Mouse (Mus musculus) myocyte (in vitro differentiated cells): ENCODE data around the gene Actn1. TPM values are rescaled to one million over a fixed set of nuclear protein-coding genes. Genes with fewer than 3 reads are reported as not detected.

ENCODE experiments used
- H3K27me3 ChIP-seq: one replicate; pipeline ENCODE4 v1.6.1; 2011; ENCODE audit not compliant: control insufficient read depth, insufficient read depth, insufficient read length
- H3K36me3 ChIP-seq: one replicate; pipeline ENCODE4 v1.6.1; 2011; ENCODE audit not compliant: control insufficient read depth, insufficient read depth
- H3K4me2 ChIP-seq: one replicate; pipeline ENCODE4 v1.6.1; 2011; ENCODE audit warnings: low read depth, control low read depth
- H3K4me3 ChIP-seq: one replicate; pipeline ENCODE4 v1.5.1; 2011; ENCODE audit warnings: mild to moderate bottlenecking, control low read depth, moderate library complexity
- H3K79me2 ChIP-seq: one replicate; pipeline ENCODE4 v1.6.1; 2011; ENCODE audit not compliant: control insufficient read depth, insufficient read depth
- H3ac ChIP-seq: one replicate; pipeline ENCODE4 v1.6.1; 2011; ENCODE audit not compliant: control insufficient read depth, insufficient read length
- CEBPB ChIP-seq: IDR thresholded peaks from 2 replicates; pipeline ENCODE4 v1.6.1; 2011; ENCODE audit warnings: mild to moderate bottlenecking, moderate library complexity; ENCODE audit not compliant: poor library complexity, insufficient read depth, severe bottlenecking
- E2F4 ChIP-seq: IDR thresholded peaks from one replicate; pipeline ENCODE4 v1.6.1; 2011; ENCODE audit warnings: mild to moderate bottlenecking, control low read depth, moderate library complexity; ENCODE audit not compliant: insufficient read depth
- MAX ChIP-seq: IDR thresholded peaks from one replicate; pipeline ENCODE4 v1.6.1; 2011; ENCODE audit warnings: low read depth, mild to moderate bottlenecking, control low read depth
- MYOD1 ChIP-seq, 3 experiments: IDR thresholded peaks; one replicate each; pipeline ENCODE4 v1.6.1; 2011; ENCODE audit warnings: control low read depth in 2 of 3, low read depth in 2 of 3, mild to moderate bottlenecking in 2 of 3, moderate library complexity in 1 of 3; ENCODE audit not compliant: insufficient read length in 2 of 3, control insufficient read depth in 1 of 3
- MYOG ChIP-seq, 3 experiments: IDR thresholded peaks; one replicate each; pipeline ENCODE4 v1.6.1; 2011; ENCODE audit warnings: control low read depth in 2 of 3, low read depth in 2 of 3, mild to moderate bottlenecking in 2 of 3; ENCODE audit not compliant: insufficient read length in 2 of 3, control insufficient read depth in 1 of 3, insufficient read depth in 1 of 3
- POLR2A ChIP-seq: IDR thresholded peaks from one replicate; pipeline ENCODE4 v1.6.1; 2011; ENCODE audit warnings: low read depth, mild to moderate bottlenecking, control low read depth, moderate library complexity; ENCODE audit not compliant: insufficient read length
- POLR2AphosphoS2 ChIP-seq: IDR thresholded peaks from one replicate; pipeline ENCODE4 v1.6.1; 2011; ENCODE audit warnings: low read depth, control low read depth; ENCODE audit not compliant: insufficient read length
- REST ChIP-seq: IDR thresholded peaks from one replicate; pipeline ENCODE4 v1.6.1; 2011; ENCODE audit warnings: mild to moderate bottlenecking, control low read depth, moderate library complexity; ENCODE audit not compliant: insufficient read depth, insufficient read length
- SRF ChIP-seq: IDR thresholded peaks from one replicate; pipeline ENCODE4 v1.6.1; 2011; ENCODE audit warnings: low read depth; ENCODE audit not compliant: control insufficient read depth, insufficient read length
- TCF12 ChIP-seq: IDR thresholded peaks from one replicate; pipeline ENCODE4 v1.6.1; 2011; ENCODE audit warnings: mild to moderate bottlenecking, control low read depth; ENCODE audit not compliant: poor library complexity, insufficient read depth, severe bottlenecking
- TCF3 ChIP-seq: IDR thresholded peaks from one replicate; pipeline ENCODE4 v1.6.1; 2011; ENCODE audit warnings: low read depth, control low read depth; ENCODE audit not compliant: insufficient read length
- USF1 ChIP-seq: IDR thresholded peaks from one replicate; pipeline ENCODE4 v1.6.1; 2011; ENCODE audit warnings: low read depth, mild to moderate bottlenecking, control low read depth, moderate library complexity
- polyA plus RNA-seq: library from polyadenylated mRNA; unstranded; fragments of >200 nt; fragmentation: generic; extraction: Trizol; gene quantifications from one replicate; pipeline ENCODE4 v1.2.1, GENCODE M21; 2012; ENCODE audit warnings: missing spikeins

The Actn1 gene
- polyA plus RNA-seq, 1 experiment = 166 TPM

- no peaks in the 10 kb centered on the region for H3K79me2 ChIP-seq
- TF ChIP-seq MAX (no peak), CEBPB (no peak), MYOD1 (IDR thresholded peaks at IDR 0.05; ENCODE audit: control insufficient read depth in 1 of 3, insufficient read length in 2 of 3, low read depth in 2 of 3) (no peak)
- no peak overlapping the region for H3K4me2 ChIP-seq
- no peak overlapping the region for H3ac ChIP-seq
- no peak overlapping the region for H3K4me3 ChIP-seq
- H3K36me3 ChIP-seq = peaks cover 43% of the 10 kb centered on the region
- no peaks in the 10 kb centered on the region for H3K27me3 ChIP-seq
These were observed 92.8 kb downstream of the Actn1 start for GRCm38 (mm10) chr12:80167321-80167720.

GRCm38 (mm10) chr12:80166651-80167050 is 93.5 kb downstream of the Actn1 start:
- TF ChIP-seq MYOD1 (IDR thresholded peaks at IDR 0.05; ENCODE audit: control insufficient read depth in 1 of 3, insufficient read length in 2 of 3, low read depth in 2 of 3) = no peak
- no peak for TF ChIP-seq REST
- TF ChIP-seq E2F4 = no peak
- TF ChIP-seq TCF12 = no peak
- TF ChIP-seq SRF = no peak
- peaks cover 43% of the 10 kb centered on the region for H3K36me3 ChIP-seq
- no peak overlapping the region for H3K4me3 ChIP-seq
- no peaks in the 10 kb centered on the region for H3K27me3 ChIP-seq
- no peak overlapping the region for H3ac ChIP-seq
- no peaks in the 10 kb centered on the region for H3K79me2 ChIP-seq
- H3K4me2 ChIP-seq = no peak overlapping the region

- no peaks in the 10 kb centered on the region for H3K79me2 ChIP-seq
- no peaks in the 10 kb centered on the region for H3K27me3 ChIP-seq
- no peak overlapping the region for H3K4me3 ChIP-seq
- H3ac ChIP-seq = no peak overlapping the region
- H3K36me3 ChIP-seq = peaks cover 37% of the 10 kb centered on the region
- TF ChIP-seq MAX = no peak
- TF ChIP-seq POLR2A = peak; percentile 22
- H3K4me2 ChIP-seq = no peak overlapping the region
These were observed 95.6 kb downstream of the Actn1 start for GRCm38 (mm10) chr12:80164526-80164925.

GRCm38 (mm10) chr12:80162448-80162847 is 97.7 kb downstream of the Actn1 start:
- H3ac ChIP-seq = no peak overlapping the region
- no peak overlapping the region for H3K4me3 ChIP-seq

GRCm38 (mm10) chr12:80157675-80158074 is 102.5 kb downstream of the Actn1 start:
- TF ChIP-seq MAX (no peak), SRF (no peak), MYOG (IDR thresholded peaks at IDR 0.05; ENCODE audit: control insufficient read depth in 1 of 3, insufficient read depth in 1 of 3, insufficient read length in 2 of 3, low read depth in 2 of 3) (no peak), MYOD1 (IDR thresholded peaks at IDR 0.05; ENCODE audit: control insufficient read depth in 1 of 3, insufficient read length in 2 of 3, low read depth in 2 of 3) (no peak), CEBPB (no peak), REST (no peak), USF1 (no peak), POLR2A (no peak), POLR2AphosphoS2 (no peak), E2F4 (no peak)
- H3K4me2 ChIP-seq = peak overlapping the region; percentile 54
- no peaks in the 10 kb centered on the region for H3K36me3 ChIP-seq
- H3ac ChIP-seq = no peak overlapping the region
- H3K4me3 ChIP-seq = no peak overlapping the region
- no peaks in the 10 kb centered on the region for H3K79me2 ChIP-seq
- H3K27me3 ChIP-seq = no peaks in the 10 kb centered on the region

More at GRCm38 (mm10) chr12:80162448-80162847, 97.7 kb downstream of the Actn1 start:
- Histone ChIP-seq H3K4me2 (no peak overlapping the region), H3K36me3 (peaks cover 22% of the 10 kb centered on the region), H3K79me2 (no peaks in the 10 kb centered on the region), H3K27me3 (no peaks in the 10 kb centered on the region)
- TF ChIP-seq CEBPB (no peak), SRF (no peak), MYOD1 (IDR thresholded peaks at IDR 0.05; ENCODE audit: control insufficient read depth in 1 of 3, insufficient read length in 2 of 3, low read depth in 2 of 3) (no peak), POLR2A (no peak), MAX (no peak), TCF3 (no peak), POLR2AphosphoS2 (no peak), USF1 (no peak), TCF12 (no peak)

- Histone ChIP-seq H3ac (no peak overlapping the region), H3K36me3 (no peaks in the 10 kb centered on the region), H3K4me3 (no peak overlapping the region), H3K4me2 (peak overlapping the region; percentile 55), H3K79me2 (no peaks in the 10 kb centered on the region), H3K27me3 (no peaks in the 10 kb centered on the region)
- no peak for TF ChIP-seq MYOD1 (IDR thresholded peaks at IDR 0.05; ENCODE audit: control insufficient read depth in 1 of 3, insufficient read length in 2 of 3, low read depth in 2 of 3)
- no peak for TF ChIP-seq TCF3
- no peak for TF ChIP-seq REST
- no peak for TF ChIP-seq POLR2A
- TF ChIP-seq TCF12 = no peak
- no peak for TF ChIP-seq SRF
- no peak for TF ChIP-seq E2F4
- TF ChIP-seq MAX = no peak
These were observed 106.4 kb downstream of the Actn1 start for GRCm38 (mm10) chr12:80153687-80154326.
